Mouse (Mus musculus): ENCODE data around the gene Erv3. TPM values are rescaled to one million over a fixed set of nuclear protein-coding genes. Genes with fewer than 3 reads are reported as not detected.

Gene Erv3
- polyA plus RNA-seq (2016; fragmentation: Nextera tagmentation; extraction: Ambion mirVana), result not detected in 2 replicates

DNA sequence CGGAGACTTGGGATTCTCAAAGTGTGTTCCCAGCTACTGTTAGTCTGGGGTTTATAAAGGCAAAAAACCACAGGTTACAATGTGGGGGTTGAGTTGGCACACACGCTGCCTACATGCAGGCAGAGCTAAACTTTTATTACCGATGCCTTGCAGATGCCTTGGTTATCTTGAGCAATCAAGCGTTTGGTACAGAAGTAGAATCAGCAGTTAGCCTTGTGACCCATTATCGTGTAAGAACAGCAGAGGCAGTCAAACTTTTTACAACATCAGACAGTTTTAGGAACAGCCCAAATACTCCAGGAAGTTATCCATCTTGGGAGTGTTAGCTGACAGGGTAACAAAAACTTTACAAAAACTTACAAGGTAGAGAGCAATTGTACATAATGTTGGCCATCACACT lies at the start of gene Erv3:
Erv3 (minus strand) TSS at position 27 of the 400 bp plus-strand sequence.
- H3K4me3 ChIP-seq, result no peak within 1 kb of the TSS
- H3K9me3 ChIP-seq, result no peaks in the 10 kb centered on the region
- DNase-seq (ENCODE audit: low spot score), result no peak
- peaks cover 14% of the 10 kb centered on the region for H3K4me1 ChIP-seq
- 86% methylated on average over 5 of the region's 5 CpGs for WGBS
- no peaks in the 10 kb centered on the region for H3K27me3 ChIP-seq (ENCODE audit: insufficient read depth, poor library complexity, severe bottlenecking)
- H3K27ac ChIP-seq, result no peak within 1 kb of the TSS
- H3K36me3 ChIP-seq, result no peaks in the 10 kb centered on the region

DNA sequence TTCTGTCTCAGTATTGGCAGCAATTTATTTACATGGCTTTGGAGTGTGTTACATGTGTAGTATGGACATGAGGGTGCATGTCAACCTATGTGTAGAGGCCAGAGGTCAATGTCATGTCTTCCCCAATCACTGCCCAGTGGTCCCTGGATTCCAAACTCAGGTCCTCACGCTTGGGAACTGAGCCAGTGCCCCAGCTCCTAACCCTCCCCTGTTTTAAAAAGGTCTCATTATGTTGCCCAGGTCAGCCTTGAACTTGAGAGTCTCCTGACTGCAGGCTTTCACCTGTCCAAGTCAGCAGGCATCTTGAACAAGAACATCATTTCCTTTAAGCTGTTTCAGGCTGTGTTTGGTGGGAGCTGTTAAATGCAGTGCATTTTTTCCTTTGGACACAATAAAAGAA lies 49.4 kb upstream of the Erv3 start:
- Histone ChIP-seq H3K27ac (peak overlapping the region; percentile 90; the same call in 1 of the 2 replicates), H3K27me3 (ENCODE audit: insufficient read depth, poor library complexity, severe bottlenecking) (no peaks in the 10 kb centered on the region), H3K36me3 (no peaks in the 10 kb centered on the region), H3K4me1 (peaks cover 45% of the 10 kb centered on the region), H3K9me3 (no peaks in the 10 kb centered on the region), H3K4me3 (no peak overlapping the region)
- DNase-seq (ENCODE audit: low spot score), result peak; percentile 28
- WGBS, result 91% methylated on average over 1 of the region's 1 CpGs

DNA sequence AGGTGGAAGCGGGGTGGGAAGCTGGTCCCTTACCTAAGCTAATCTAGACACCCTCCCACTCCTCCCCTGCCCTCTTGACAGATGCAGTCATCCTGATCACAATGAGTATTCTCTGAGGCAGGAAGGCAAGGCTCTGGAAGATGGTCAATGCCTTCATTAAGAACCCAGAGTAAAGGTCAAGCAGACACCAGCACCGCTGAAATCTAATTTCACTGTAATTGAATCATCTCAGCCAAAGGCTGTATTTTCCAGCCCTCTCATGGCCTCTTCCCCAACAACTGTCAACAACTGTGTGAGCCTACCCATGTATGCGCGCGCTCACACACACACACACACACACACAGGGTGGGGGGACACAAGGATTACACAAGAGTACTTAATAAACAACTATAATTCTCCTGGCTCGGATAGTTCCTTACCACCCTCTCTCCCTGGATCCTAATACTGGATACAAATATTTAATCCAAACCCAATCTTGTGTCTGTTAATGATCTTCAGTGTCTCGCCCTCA lies 48.9 kb upstream of the Erv3 start:
- Histone ChIP-seq H3K27me3 (ENCODE audit: insufficient read depth, poor library complexity, severe bottlenecking) (no peaks in the 10 kb centered on the region), H3K9me3 (no peaks in the 10 kb centered on the region), H3K4me1 (peaks cover 46% of the 10 kb centered on the region), H3K27ac (no peak overlapping the region), H3K4me3 (no peak overlapping the region), H3K36me3 (no peaks in the 10 kb centered on the region)
- DNase-seq (ENCODE audit: low spot score), result peak; percentile 36
- WGBS, result 89% methylated on average over 7 of the region's 7 CpGs

DNA sequence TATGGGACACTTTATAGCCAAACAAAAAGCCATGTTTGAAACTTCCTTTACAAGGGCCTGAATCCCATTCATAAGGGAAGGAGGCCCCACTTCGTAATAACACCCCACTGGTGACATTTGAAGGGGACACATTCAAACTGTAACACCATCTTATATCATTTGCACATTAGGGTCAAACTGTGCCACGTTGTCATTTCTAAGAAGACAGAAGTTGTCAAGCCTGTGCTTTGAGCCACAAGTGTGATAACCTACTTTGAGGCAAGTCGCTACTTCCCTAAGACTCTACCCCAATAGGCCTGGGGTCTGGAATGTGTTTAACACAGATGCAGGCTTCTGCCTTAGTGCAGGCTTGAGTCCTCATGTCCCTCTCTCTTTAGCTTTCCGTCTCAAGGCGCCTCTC lies 47.8 kb upstream of the Erv3 start:
- no peaks in the 10 kb centered on the region for H3K36me3 ChIP-seq
- H3K4me3 ChIP-seq, result no peak overlapping the region
- no peaks in the 10 kb centered on the region for H3K27me3 ChIP-seq (ENCODE audit: insufficient read depth, poor library complexity, severe bottlenecking)
- H3K27ac ChIP-seq, result no peak overlapping the region
- H3K4me1 ChIP-seq, result peaks cover 56% of the 10 kb centered on the region
- H3K9me3 ChIP-seq, result no peaks in the 10 kb centered on the region
- DNase-seq (ENCODE audit: low spot score), result peak; percentile 43
- WGBS, result 67% methylated on average over 5 of the region's 5 CpGs

DNA sequence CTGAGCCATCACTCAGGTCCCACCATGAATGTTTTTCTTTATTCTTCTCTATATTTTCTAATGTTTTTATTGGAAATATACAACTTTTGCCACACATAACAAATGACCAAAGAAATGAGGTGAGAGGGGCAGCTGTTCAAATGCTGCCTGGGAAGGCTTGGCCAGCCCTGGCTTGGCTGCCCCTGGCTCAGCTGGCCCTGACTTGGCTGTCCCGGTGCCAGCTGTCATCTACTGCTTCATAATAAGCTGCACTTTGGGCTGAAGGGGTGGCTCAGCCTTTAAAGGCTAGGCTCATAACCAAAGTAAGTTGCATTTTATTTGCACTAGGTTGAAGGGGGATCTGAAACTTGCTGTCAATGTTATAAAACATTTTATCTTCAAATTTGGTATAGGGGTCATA lies 47.3 kb upstream of the Erv3 start:
- no peaks in the 10 kb centered on the region for H3K36me3 ChIP-seq
- DNase-seq (ENCODE audit: low spot score), result peak; percentile 48
- H3K4me3 ChIP-seq, result no peak overlapping the region
- H3K27me3 ChIP-seq (ENCODE audit: insufficient read depth, poor library complexity, severe bottlenecking), result no peaks in the 10 kb centered on the region
- 82% methylated on average over 1 of the region's 1 CpGs for WGBS
- no peaks in the 10 kb centered on the region for H3K9me3 ChIP-seq
- no peak overlapping the region for H3K27ac ChIP-seq
- H3K4me1 ChIP-seq, result peaks cover 56% of the 10 kb centered on the region

DNA sequence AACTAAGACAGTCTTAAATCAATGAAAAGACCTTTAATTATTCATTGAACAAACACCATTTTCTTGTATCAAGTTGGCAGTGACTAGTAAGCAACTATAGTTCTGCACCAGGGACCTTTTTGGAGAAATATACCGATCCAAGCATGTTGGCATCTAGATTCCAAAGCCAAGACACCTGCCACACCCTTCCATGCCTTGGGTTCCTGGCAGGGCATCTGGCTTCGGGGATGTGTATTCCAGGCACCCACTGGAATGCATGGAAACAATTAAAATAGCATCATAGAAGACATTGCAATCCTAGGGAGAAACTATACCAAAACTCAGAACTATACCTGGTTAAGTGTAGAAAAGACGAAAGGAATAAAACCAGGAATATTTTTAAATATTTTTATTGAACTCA lies 46.7 kb upstream of the Erv3 start:
- no peak overlapping the region for H3K27ac ChIP-seq
- no peaks in the 10 kb centered on the region for H3K9me3 ChIP-seq
- DNase-seq (ENCODE audit: low spot score), result peak; percentile 58
- H3K27me3 ChIP-seq (ENCODE audit: insufficient read depth, poor library complexity, severe bottlenecking), result no peaks in the 10 kb centered on the region
- H3K36me3 ChIP-seq, result no peaks in the 10 kb centered on the region
- peaks cover 52% of the 10 kb centered on the region for H3K4me1 ChIP-seq
- 85% methylated on average over 3 of the region's 3 CpGs for WGBS
- no peak overlapping the region for H3K4me3 ChIP-seq

DNA sequence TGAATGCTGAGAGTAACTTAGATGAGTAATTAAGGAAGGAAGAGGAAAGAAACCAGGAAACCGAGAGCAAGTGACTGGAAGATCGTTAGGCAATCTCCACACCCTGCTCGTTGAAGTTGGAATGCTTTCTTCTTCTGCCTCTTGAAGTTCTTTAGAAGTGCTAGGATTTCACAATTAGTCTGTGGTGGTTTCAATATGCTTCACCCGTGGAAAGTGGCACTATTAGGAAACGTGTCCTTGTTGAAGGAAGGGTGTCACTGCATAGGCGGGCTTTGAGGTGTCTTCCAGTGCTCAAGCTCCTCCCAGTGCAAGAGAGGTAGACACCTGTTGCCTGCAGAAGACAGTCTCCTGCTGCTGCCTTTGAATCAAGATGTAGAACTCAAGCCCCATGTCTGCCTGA lies 46.2 kb upstream of the Erv3 start:
- peaks cover 47% of the 10 kb centered on the region for H3K4me1 ChIP-seq
- 0 out of 2 replicates have a peak overlapping the region, but pooled peaks have one; percentile 8 for H3K27ac ChIP-seq
- no peaks in the 10 kb centered on the region for H3K9me3 ChIP-seq
- 65% methylated on average over 6 of the region's 6 CpGs for WGBS
- no peaks in the 10 kb centered on the region for H3K27me3 ChIP-seq (ENCODE audit: insufficient read depth, poor library complexity, severe bottlenecking)
- peak; percentile 50 for DNase-seq (ENCODE audit: low spot score)
- H3K4me3 ChIP-seq, result no peak overlapping the region
- H3K36me3 ChIP-seq, result no peaks in the 10 kb centered on the region

DNA sequence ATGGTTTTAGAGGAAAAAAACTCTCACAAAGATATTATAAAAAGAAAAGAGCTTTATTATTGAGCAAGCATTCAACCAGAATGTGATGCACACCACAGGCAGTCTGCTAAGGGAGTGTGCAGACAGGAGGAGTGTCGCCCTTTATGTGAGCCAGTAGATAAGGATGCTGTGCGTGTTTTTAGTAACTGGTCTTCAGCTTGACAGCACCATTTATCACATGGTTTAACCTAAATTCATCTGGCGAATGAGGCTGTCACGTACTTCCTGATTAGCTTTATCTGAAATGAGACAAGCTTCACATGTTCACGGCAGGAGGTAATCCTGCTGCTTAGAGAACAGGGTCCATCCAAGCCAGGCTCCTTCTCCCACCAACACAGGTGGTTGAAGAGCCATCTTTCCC lies 45.5 kb upstream of the Erv3 start:
- H3K4me1 ChIP-seq, result peaks cover 46% of the 10 kb centered on the region
- peak overlapping the region; percentile 8; the same call in 1 of the 2 replicates for H3K27ac ChIP-seq
- no peak overlapping the region for H3K4me3 ChIP-seq
- 12% methylated on average over 5 of the region's 5 CpGs for WGBS
- DNase-seq (ENCODE audit: low spot score), result no peak
- no peaks in the 10 kb centered on the region for H3K36me3 ChIP-seq
- no peaks in the 10 kb centered on the region for H3K27me3 ChIP-seq (ENCODE audit: insufficient read depth, poor library complexity, severe bottlenecking)
- H3K9me3 ChIP-seq, result no peaks in the 10 kb centered on the region

DNA sequence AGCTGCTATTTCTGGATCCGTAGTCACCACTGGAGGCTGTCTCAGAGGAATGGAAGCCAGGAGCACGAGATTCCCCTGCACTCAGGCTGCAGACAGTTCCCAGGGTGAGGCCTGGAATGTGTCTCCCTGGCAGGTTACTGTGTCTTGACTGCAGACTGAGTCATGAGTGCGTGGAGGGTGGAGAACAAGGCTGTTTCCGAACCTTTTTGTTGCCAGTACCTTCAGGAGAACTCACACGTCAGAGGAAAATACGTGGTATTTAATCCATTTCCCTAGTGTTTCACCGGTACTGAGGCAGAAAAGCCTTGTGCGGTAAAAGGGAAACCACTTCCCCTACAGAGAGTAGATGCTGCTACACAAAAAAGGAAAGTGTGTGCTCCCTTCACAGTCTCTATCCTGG lies 43.3 kb upstream of the Erv3 start:
- Histone ChIP-seq H3K27me3 (ENCODE audit: insufficient read depth, poor library complexity, severe bottlenecking) (no peaks in the 10 kb centered on the region), H3K36me3 (no peaks in the 10 kb centered on the region), H3K9me3 (no peaks in the 10 kb centered on the region), H3K4me3 (no peak overlapping the region), H3K27ac (peak overlapping the region; percentile 81), H3K4me1 (peaks cover 33% of the 10 kb centered on the region)
- peak; percentile 93 for DNase-seq (ENCODE audit: low spot score)
- WGBS, result 17% methylated on average over 8 of the region's 8 CpGs

DNA sequence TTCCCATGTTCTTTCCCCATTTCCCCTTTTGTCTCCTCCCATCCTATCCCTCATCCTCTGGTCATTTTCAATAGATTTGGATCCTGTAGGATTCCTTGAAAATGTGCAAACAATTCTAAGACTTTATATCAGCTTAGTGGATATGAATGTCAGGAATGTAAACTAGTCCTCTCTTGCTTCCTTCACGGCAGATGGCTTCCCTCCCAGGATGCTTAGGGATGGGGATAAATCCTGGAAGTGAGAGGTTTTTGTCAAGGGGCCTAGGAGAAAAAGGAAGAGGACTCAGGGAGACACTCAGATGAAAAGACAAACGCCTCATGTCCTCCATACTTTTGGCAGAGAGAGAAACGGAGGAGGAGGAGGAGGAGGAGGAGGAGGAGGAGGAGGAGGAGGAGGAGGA lies 42.9 kb upstream of the Erv3 start:
- no peak for DNase-seq (ENCODE audit: low spot score)
- Histone ChIP-seq H3K4me3 (no peak overlapping the region), H3K9me3 (no peaks in the 10 kb centered on the region), H3K4me1 (peaks cover 32% of the 10 kb centered on the region), H3K27ac (peak overlapping the region; percentile 81), H3K27me3 (ENCODE audit: insufficient read depth, poor library complexity, severe bottlenecking) (no peaks in the 10 kb centered on the region), H3K36me3 (no peaks in the 10 kb centered on the region)
- WGBS, result 19% methylated on average over 1 of the region's 3 CpGs

DNA sequence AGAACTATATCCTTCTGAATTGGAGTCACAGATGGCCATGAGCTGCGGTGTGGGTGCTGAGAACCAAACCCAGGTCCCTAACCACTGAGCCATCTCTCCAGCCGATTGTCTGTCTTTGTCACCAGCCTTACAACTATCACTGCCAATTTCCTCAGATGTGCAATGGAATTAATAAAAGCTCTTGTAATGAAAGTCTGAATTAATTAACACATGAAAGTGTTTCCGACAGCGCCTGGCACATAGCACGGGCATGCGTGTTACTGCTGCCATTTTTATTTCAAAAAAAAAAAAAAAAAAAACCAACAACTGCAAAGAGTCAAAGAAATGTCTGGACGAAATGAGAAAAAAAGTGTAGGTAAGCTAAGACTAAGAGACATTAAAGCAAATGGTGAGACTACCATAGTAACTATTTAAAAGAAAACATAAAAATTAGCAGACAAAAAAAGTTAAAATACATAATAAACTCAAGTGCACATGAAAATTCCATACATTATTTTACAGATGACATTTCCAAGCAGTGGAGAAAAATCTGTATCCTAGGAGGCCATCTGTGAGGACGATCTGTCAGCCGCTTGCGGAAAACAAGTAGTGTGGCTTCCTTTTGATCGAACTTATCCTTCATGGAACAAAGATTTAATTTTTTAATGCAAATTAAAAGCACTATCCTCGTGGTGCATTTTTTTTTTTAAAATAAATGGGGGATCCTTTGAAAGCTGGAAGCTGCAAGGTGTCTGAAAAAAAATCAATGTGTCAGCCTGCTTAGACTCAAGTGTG lies 38.0 kb upstream of the Erv3 start:
- DNase-seq (ENCODE audit: low spot score), result peak; percentile 9
- Histone ChIP-seq H3K9me3 (no peaks in the 10 kb centered on the region), H3K4me3 (no peak overlapping the region), H3K4me1 (peaks cover 4% of the 10 kb centered on the region), H3K36me3 (no peaks in the 10 kb centered on the region), H3K27ac (no peak overlapping the region), H3K27me3 (ENCODE audit: insufficient read depth, poor library complexity, severe bottlenecking) (no peaks in the 10 kb centered on the region)
- WGBS, result 90% methylated on average over 12 of the region's 12 CpGs

DNA sequence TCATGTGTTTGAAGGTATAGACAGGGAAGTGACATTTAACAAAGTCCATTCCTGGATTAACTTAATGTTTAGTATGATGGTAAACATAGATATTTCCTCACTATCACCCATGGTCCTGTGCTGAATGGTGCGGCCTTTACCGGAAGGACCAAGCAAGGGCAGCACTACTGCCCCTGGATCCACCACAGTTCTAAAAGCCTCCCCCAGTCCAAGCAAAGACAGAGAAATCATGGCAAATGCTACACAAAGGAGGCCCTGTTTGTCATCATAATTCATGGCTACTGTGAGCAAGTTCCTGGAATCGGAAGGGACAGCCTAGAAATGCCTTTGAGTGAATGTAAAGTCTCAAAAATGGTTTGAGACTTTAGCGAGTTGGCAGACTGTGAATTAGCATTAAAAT lies 36.5 kb upstream of the Erv3 start:
- Histone ChIP-seq H3K27me3 (ENCODE audit: insufficient read depth, poor library complexity, severe bottlenecking) (no peaks in the 10 kb centered on the region), H3K9me3 (no peaks in the 10 kb centered on the region), H3K27ac (no peak overlapping the region), H3K36me3 (no peaks in the 10 kb centered on the region), H3K4me3 (no peak overlapping the region), H3K4me1 (peaks cover 16% of the 10 kb centered on the region)
- WGBS, result 86% methylated on average over 4 of the region's 4 CpGs
- peak; percentile 3 for DNase-seq (ENCODE audit: low spot score)

DNA sequence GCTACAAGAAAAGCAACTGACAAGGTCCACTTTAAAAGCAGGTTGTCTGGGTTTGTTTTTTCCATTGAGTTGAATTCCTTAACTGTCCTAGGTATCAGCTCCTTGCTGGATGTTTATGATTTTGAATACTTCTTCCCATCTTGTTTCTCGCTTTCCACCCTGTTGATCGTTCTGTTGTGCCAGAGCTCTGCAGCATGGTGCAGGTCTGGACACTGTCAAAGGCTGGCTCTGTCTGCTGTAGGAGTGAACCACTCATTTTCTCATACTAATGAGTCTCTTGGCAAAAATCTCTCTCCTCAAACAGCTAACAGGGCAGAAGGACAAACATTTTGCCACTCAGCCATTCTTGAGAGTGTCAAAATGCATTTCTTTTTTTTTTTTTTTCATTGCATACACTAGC lies 35.6 kb upstream of the Erv3 start:
- Histone ChIP-seq H3K4me3 (no peak overlapping the region), H3K27ac (no peak overlapping the region), H3K4me1 (peaks cover 25% of the 10 kb centered on the region), H3K36me3 (no peaks in the 10 kb centered on the region), H3K27me3 (ENCODE audit: insufficient read depth, poor library complexity, severe bottlenecking) (no peaks in the 10 kb centered on the region), H3K9me3 (no peaks in the 10 kb centered on the region)
- DNase-seq (ENCODE audit: low spot score), result peak; percentile 70
- WGBS, result 32% methylated on average over 2 of the region's 2 CpGs

Data from heart, embryonic 10.5 days (tissue).